Mouse (Mus musculus) lung, adult 2 months (tissue): ENCODE measurements around the gene Ndufs7.

Source experiments
- CTCF ChIP-seq: fragments of 200-500 bp; IDR thresholded peaks from 2 replicates; pipeline ENCODE4 v1.5.1; 2011; ENCODE audit warnings: mild to moderate bottlenecking, low read length, control low read depth; ENCODE audit not compliant: insufficient read depth
- POLR2A ChIP-seq: fragments of 200-500 bp; IDR thresholded peaks from 2 replicates; pipeline ENCODE4 v1.6.1; 2011; ENCODE audit warnings: low read depth, mild to moderate bottlenecking, control low read depth, low read length, borderline replicate concordance; ENCODE audit errors: extremely low read depth

- TF ChIP-seq CTCF (no peak), POLR2A (no peak)
These were observed 22.4 kb downstream of the Ndufs7 start for GRCm38 (mm10) chr10:80271186-80271843.
